Mouse (Mus musculus): ENCODE results near the gene Sh3d19.

DNA sequence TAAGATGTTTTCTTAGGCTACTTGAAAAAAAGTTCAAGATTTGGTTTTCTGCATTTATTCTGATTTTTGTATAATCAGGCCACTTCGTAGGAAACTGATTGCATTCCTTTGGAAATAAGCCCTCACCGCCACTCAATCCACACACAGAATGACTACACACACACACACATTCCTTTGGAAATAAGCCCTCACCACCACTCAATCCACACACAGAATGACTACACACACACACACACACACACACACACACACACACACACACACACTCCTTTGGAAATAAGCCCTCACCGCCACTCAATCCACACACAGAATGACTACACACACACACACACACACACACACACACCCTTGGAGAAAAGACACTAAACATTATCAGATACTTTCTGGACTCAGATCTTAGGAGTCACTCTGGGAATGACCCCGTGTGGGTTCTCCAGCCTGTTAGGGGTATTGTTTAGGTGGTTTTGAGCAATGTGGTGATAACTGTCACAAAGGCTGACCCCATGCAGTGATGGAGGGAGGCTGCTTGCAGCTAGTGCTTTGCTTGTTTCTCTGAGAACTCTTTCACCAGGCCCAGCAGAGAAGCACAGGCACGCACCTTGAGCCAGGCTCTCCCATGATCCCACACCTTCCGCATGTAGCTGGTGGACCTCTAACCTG, 86.7 kb downstream of the Sh3d19 start:
- no peak for TF ChIP-seq ZMIZ1 (IDR thresholded peaks at IDR 0.05; ENCODE audit: low read depth, low read length)
- TF ChIP-seq CTCF (conservative IDR thresholded peaks at IDR 0.05 in 1 of 2, IDR thresholded peaks at IDR 0.05 in 1 of 2; ENCODE audit: low read depth in 2 of 2, low read length in 2 of 2), result no peak
- TF ChIP-seq SIN3A (IDR thresholded peaks at IDR 0.05; ENCODE audit: low read length), result no peak
- TF ChIP-seq E2F4 (IDR thresholded peaks at IDR 0.05; ENCODE audit: insufficient replicate concordance, low read depth, low read length), result no peak
- no peak for TF ChIP-seq RCOR1 (conservative IDR thresholded peaks at IDR 0.05; ENCODE audit: low read depth, low read length)
- no peak for TF ChIP-seq POLR2A (IDR thresholded peaks at IDR 0.05; ENCODE audit: low read depth, low read length)
- no peak for TF ChIP-seq JUND (conservative IDR thresholded peaks at IDR 0.05; ENCODE audit: low read depth, low read length)
- no peak for TF ChIP-seq RAD21 (IDR thresholded peaks at IDR 0.05; ENCODE audit: low read depth, low read length)
- TF ChIP-seq TCF12 (IDR thresholded peaks at IDR 0.05; ENCODE audit: low read depth, low read length), result no peak
